Mouse (Mus musculus) liver, embryonic 14.5 days (tissue): ENCODE measurements around the gene Ugdh. TPM values are rescaled to one million over a fixed set of nuclear protein-coding genes. Genes with fewer than 3 reads are reported as not detected.

Experiments
- ATAC-seq: fragments of 200-750 bp; cut with Nextera tagmentation; 2 replicates; pipeline ENCODE4 v1.8.0; 2017; ENCODE audit warnings: moderate number of reproducible peaks, mild to moderate bottlenecking, moderate library complexity; ENCODE audit not compliant: insufficient read depth
- DNase-seq, 3 experiments: peaks; one replicate each; pipeline ENCODE4 v3.0.0-alpha.2; 2012 to 2013; ENCODE audit warnings: low read depth in 3 of 3, low spot score in 3 of 3
- H3K27ac ChIP-seq: fragments of 300-500 bp; sonication (generic); 2 replicates; pipeline ENCODE4 v1.5.1; 2014; ENCODE audit warnings: moderate library complexity, mild to moderate bottlenecking, control low read depth, inconsistent platforms
- H3K27me3 ChIP-seq: fragments of 300-500 bp; sonication (generic); 2 replicates; pipeline ENCODE4 v1.6.1; 2014; ENCODE audit warnings: mild to moderate bottlenecking, low read length, moderate library complexity; ENCODE audit not compliant: control insufficient read depth, insufficient read depth
- H3K36me3 ChIP-seq: fragments of 300-500 bp; sonication (generic); replicated peaks from 2 replicates; pipeline ENCODE4 v1.6.1; 2014; ENCODE audit warnings: low read depth; ENCODE audit not compliant: control insufficient read depth, insufficient read depth
- H3K4me1 ChIP-seq, 2 experiments: fragments of 200-500 bp in 1 of 2; fragments of 300-500 bp in 1 of 2; sonication (generic) in 1 of 2; replicated peaks; 2 replicates each; pipeline ENCODE4 v1.6.1; 2012 to 2014; ENCODE audit warnings: antibody characterized with exemption in 1 of 2, inconsistent platforms in 1 of 2, low read length in 1 of 2; ENCODE audit not compliant: control insufficient read depth in 2 of 2, insufficient read depth in 2 of 2
- H3K4me2 ChIP-seq: fragments of 300-500 bp; sonication (generic); 2 replicates; pipeline ENCODE4 v1.6.1; 2014; ENCODE audit warnings: low read depth, mild to moderate bottlenecking, control low read depth, moderate library complexity
- H3K4me3 ChIP-seq, 2 experiments: fragments of 200-500 bp in 1 of 2; fragments of 300-500 bp in 1 of 2; sonication (generic) in 1 of 2; 2 replicates each; pipeline ENCODE4 v1.5.1; 2012 to 2014; ENCODE audit warnings: low read depth in 2 of 2, low read length in 2 of 2, mild to moderate bottlenecking in 2 of 2, control low read depth in 1 of 2, inconsistent platforms in 1 of 2, moderate library complexity in 1 of 2; ENCODE audit not compliant: insufficient read depth in 1 of 2
- H3K9ac ChIP-seq: fragments of 300-500 bp; sonication (generic); replicated peaks from 2 replicates; pipeline ENCODE4 v1.6.1; 2014; ENCODE audit warnings: mild to moderate bottlenecking, control low read depth, moderate library complexity
- H3K9me3 ChIP-seq: fragments of 300-500 bp; sonication (generic); 2 replicates; pipeline ENCODE4 v1.6.1; 2016; ENCODE audit warnings: low read length, mixed read lengths; ENCODE audit not compliant: control insufficient read depth
- CTCF ChIP-seq: IDR thresholded peaks from 2 replicates; pipeline ENCODE4 v1.5.1; 2016; ENCODE audit warnings: antibody characterized with exemption, low read depth, control low read depth
- EP300 ChIP-seq: IDR thresholded peaks from 2 replicates; pipeline ENCODE4 v1.6.1; 2016; ENCODE audit warnings: antibody characterized with exemption, low read depth
- WGBS: fragments of 180-500 bp; shearing (Covaris S2); extraction: QIAGEN DNeasy Blood & Tissue Kit; methylation state at CpG from one replicate; pipeline ENCODE4 v1.1.7; 2014; ENCODE audit not compliant: insufficient replicate concordance; 5-methylcytosine and 5-hydroxymethylcytosine counted together
- polyA plus RNA-seq, 2 experiments: library from polyadenylated mRNA; depleted of rRNA in 1 of 2; stranded (reverse) in 1 of 2; unstranded in 1 of 2; fragments of >200 nt; fragmentation: Nextera tagmentation in 1 of 2; extraction: Ambion mirVana in 1 of 2; gene quantifications; 2 replicates each; pipeline versions ENCODE4 v1.2.1 to v1.2.3; 2012 to 2014

Ugdh gene
- polyA plus RNA-seq, 2 experiments, result 6.7 to 14.1 TPM

- no peak overlapping the region for H3K27ac ChIP-seq
- no peak overlapping the region for H3K4me3 ChIP-seq
- H3K9me3 ChIP-seq, result no peaks in the 10 kb centered on the region
- no peak for TF ChIP-seq CTCF
- no peaks in the 10 kb centered on the region for H3K27me3 ChIP-seq
- no peaks in the 10 kb centered on the region for H3K4me1 ChIP-seq
- ATAC-seq (no peak), DNase-seq (no peak)
- H3K9ac ChIP-seq, result no peak overlapping the region
- 78% methylated on average over 3 of the region's 3 CpGs for WGBS
- H3K36me3 ChIP-seq, result no peaks in the 10 kb centered on the region
- no peak overlapping the region for H3K4me2 ChIP-seq
Observed at GRCm38 (mm10) chr5:65459454-65459853, 23.7 kb upstream of the Ugdh start.

GRCm38 (mm10) chr5:65457846-65458245 lies 22.1 kb upstream of the Ugdh start:
- Histone ChIP-seq H3K4me2 (no peak overlapping the region), H3K9me3 (no peaks in the 10 kb centered on the region), H3K27ac (no peak overlapping the region), H3K27me3 (no peaks in the 10 kb centered on the region), H3K4me1 (no peaks in the 10 kb centered on the region), H3K4me3 (no peak overlapping the region), H3K9ac (no peak overlapping the region), H3K36me3 (no peaks in the 10 kb centered on the region)
- TF ChIP-seq EP300 (no peak), CTCF (no peak)
- DNase-seq, result no peak
- ATAC-seq, result no peak
- WGBS, result 54% methylated on average over 5 of the region's 5 CpGs

DNA sequence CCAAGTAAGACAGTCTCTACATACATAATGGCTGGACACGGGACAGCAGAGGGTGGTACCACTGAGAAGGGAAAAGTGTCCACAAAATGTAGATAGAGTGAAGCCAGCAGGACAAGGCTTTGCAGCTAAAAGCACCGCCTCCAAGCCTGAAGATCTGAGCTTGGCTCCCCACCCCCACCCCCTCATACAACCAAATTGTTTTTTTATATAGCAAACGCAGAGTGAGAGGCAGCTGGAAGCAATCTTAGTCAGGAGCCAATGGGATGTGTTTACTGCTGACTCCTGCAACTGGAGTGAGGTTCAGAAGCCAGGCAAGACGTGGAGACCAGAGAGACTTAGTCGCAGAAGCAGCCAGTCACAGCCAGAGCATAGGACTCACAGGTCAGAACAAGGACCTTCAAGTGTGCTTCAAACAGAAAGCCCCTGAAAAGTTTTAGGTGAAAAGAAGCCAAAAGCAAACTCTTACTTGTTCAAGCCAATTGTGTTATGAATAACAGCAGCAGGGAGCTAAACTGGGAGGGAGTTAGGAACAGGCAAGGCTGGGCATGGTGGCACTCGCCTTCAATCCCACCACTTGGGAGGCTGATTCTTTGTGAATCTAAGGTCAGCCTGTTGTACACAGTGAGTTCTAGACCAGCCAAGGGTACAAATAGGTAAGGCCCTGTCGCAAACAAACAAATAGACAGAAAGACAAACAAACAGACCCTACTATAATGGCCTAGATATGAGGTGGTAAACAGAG lies 21.5 kb upstream of the Ugdh start:
- H3K27me3 ChIP-seq, result no peaks in the 10 kb centered on the region
- 54% methylated on average over 7 of the region's 7 CpGs for WGBS
- no peak overlapping the region for H3K27ac ChIP-seq
- TF ChIP-seq EP300 (no peak), CTCF (no peak)
- no peak overlapping the region for H3K4me3 ChIP-seq
- no peak overlapping the region for H3K9ac ChIP-seq
- no peaks in the 10 kb centered on the region for H3K36me3 ChIP-seq
- ATAC-seq, result no peak
- H3K4me2 ChIP-seq, result no peak overlapping the region
- no peaks in the 10 kb centered on the region for H3K4me1 ChIP-seq
- no peaks in the 10 kb centered on the region for H3K9me3 ChIP-seq
- no peak for DNase-seq

DNA sequence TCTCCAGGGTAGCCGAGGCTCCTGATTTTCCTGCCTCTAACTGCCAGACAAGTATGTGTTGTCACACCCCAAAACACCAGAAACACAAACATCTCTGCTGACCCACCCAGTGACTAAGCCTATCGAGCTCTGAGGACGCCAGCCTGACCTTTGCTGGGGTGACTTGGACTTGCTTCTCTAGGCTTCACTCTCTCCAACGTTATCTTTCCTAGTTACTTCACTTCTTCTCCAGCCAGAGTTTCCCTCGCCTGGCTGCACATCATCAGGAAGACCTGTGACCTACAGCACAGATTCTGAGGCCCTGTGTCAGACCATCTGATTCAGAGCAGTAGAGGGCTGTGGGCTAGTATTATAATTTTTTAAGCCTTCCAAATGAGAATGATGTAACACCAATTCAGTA lies 19.0 kb upstream of the Ugdh start:
- ATAC-seq (no peak), DNase-seq (no peak)
- no peak overlapping the region for H3K4me2 ChIP-seq
- WGBS, result 40% methylated on average over 5 of the region's 5 CpGs
- no peaks in the 10 kb centered on the region for H3K4me1 ChIP-seq
- TF ChIP-seq CTCF (no peak), EP300 (no peak)
- no peaks in the 10 kb centered on the region for H3K36me3 ChIP-seq
- no peak overlapping the region for H3K27ac ChIP-seq
- H3K9ac ChIP-seq, result no peak overlapping the region
- no peaks in the 10 kb centered on the region for H3K9me3 ChIP-seq
- no peak overlapping the region for H3K4me3 ChIP-seq
- no peaks in the 10 kb centered on the region for H3K27me3 ChIP-seq

DNA sequence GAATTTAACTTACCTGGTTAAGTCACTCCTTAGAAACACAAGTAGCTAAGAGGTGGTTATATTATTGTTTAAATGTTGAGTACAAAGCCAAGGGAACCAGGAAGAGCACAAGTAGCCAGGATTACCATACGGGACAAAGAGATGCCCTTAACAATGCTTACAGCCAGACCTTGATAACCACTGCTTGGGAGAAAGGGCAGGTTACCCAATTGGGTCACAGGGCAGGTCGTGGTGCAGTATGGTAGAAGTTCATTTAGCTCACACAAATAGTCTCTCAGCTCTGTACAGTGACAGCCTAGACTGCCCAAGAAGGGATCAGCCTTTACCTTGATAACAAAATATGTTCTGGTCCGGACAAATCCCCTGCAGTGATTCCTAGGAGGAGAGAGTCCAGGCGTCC lies 13.2 kb upstream of the Ugdh start:
- 69% methylated on average over 4 of the region's 4 CpGs for WGBS
- ATAC-seq, result no peak
- TF ChIP-seq EP300, result no peak
- no peak for TF ChIP-seq CTCF
- no peak for DNase-seq
- Histone ChIP-seq H3K9ac (no peak overlapping the region), H3K27ac (no peak overlapping the region), H3K4me1 (0 out of 4 replicates have a peak, but pooled peaks cover 0 to 3% of the 10 kb centered on the region in 2 experiments), H3K9me3 (no peaks in the 10 kb centered on the region), H3K4me3 (no peak overlapping the region), H3K4me2 (no peak overlapping the region), H3K36me3 (no peaks in the 10 kb centered on the region), H3K27me3 (no peaks in the 10 kb centered on the region)
